Mouse (Mus musculus) midbrain, embryonic 12.5 days (tissue): ENCODE data around the gene 1600012H06Rik. TPM values are rescaled to one million over a fixed set of nuclear protein-coding genes. Genes with fewer than 3 reads are reported as not detected.
"Not testable (repeated sequence)": the region's sequence is repeated elsewhere in the genome, so short reads cannot be mapped to it uniquely, and the experiment has no call there.

Source experiments
- ATAC-seq: fragments of 200-750 bp; cut with Nextera tagmentation; 2 replicates; pipeline ENCODE4 v1.8.0; 2017; ENCODE audit warnings: low read depth, moderate TSS enrichment, moderate library complexity; ENCODE audit not compliant: low FRiP score
- H3K27ac ChIP-seq: fragments of 300-500 bp; sonication (generic); replicated peaks from 2 replicates; pipeline ENCODE4 v1.5.1; 2016; ENCODE audit warnings: mild to moderate bottlenecking
- H3K27me3 ChIP-seq: fragments of 300-500 bp; sonication (generic); 2 replicates; pipeline ENCODE4 v1.6.1; 2016; ENCODE audit warnings: mild to moderate bottlenecking
- H3K36me3 ChIP-seq: fragments of 300-500 bp; sonication (generic); 2 replicates; pipeline ENCODE4 v1.6.1; 2016
- H3K4me1 ChIP-seq: fragments of 300-500 bp; sonication (generic); 2 replicates; pipeline ENCODE4 v1.6.1; 2016
- H3K4me2 ChIP-seq: fragments of 300-500 bp; sonication (generic); replicated peaks from 2 replicates; pipeline ENCODE4 v1.6.1; 2016; ENCODE audit warnings: mild to moderate bottlenecking, moderate library complexity
- H3K4me3 ChIP-seq: fragments of 300-500 bp; sonication (generic); 2 replicates; pipeline ENCODE4 v1.5.1; 2016; ENCODE audit warnings: mild to moderate bottlenecking
- H3K9ac ChIP-seq: fragments of 300-500 bp; sonication (generic); replicated peaks from 2 replicates; pipeline ENCODE4 v1.6.1; 2016; ENCODE audit warnings: mild to moderate bottlenecking, moderate library complexity
- H3K9me3 ChIP-seq: fragments of 300-500 bp; sonication (generic); 2 replicates; pipeline ENCODE4 v1.6.1; 2016; ENCODE audit warnings: mild to moderate bottlenecking
- WGBS: fragments of 180-500 bp; shearing (Covaris S2); methylation state at CpG from one replicate; pipeline ENCODE4 v1.1.7; 2016; 5-methylcytosine and 5-hydroxymethylcytosine counted together
- polyA plus RNA-seq: library from polyadenylated mRNA; unstranded; fragments of >200 nt; fragmentation: Nextera tagmentation; extraction: Ambion mirVana; gene quantifications from 2 replicates; pipeline ENCODE4 v1.2.1, GENCODE M21; 2016

1600012H06Rik gene
- polyA plus RNA-seq, 1 experiment from 2014 or later, result 31.4 TPM

- H3K4me1 ChIP-seq, H3K27me3 ChIP-seq, H3K4me2 ChIP-seq, H3K9ac ChIP-seq, H3K36me3 ChIP-seq, ATAC-seq, H3K9me3 ChIP-seq, H3K4me3 ChIP-seq, H3K27ac ChIP-seq: not testable (repeated sequence)
- 74% methylated on average over 4 of the region's 5 CpGs for WGBS
Measured at GRCm38 (mm10) chr17:14990116-14990702, 47.2 kb downstream of the 1600012H06Rik start.

GRCm38 (mm10) chr17:14992522-14993138 is 49.6 kb downstream of the 1600012H06Rik start:
- H3K9ac ChIP-seq, H3K27me3 ChIP-seq, H3K36me3 ChIP-seq, ATAC-seq, H3K27ac ChIP-seq, H3K4me3 ChIP-seq, H3K4me2 ChIP-seq, H3K4me1 ChIP-seq, H3K9me3 ChIP-seq: not testable (repeated sequence)
- WGBS, result no CpG with 5 or more reads among the region's 98 CpGs

GRCm38 (mm10) chr17:14993139-14993832 is 50.3 kb downstream of the 1600012H06Rik start:
- H3K4me2 ChIP-seq, H3K4me3 ChIP-seq, H3K27ac ChIP-seq, H3K9ac ChIP-seq, H3K4me1 ChIP-seq, H3K9me3 ChIP-seq, H3K27me3 ChIP-seq, H3K36me3 ChIP-seq: not testable (repeated sequence)
- peak; percentile 93 for ATAC-seq
- no CpG with 5 or more reads among the region's 47 CpGs for WGBS

GRCm38 (mm10) chr17:14994140-14994539 is 51.2 kb downstream of the 1600012H06Rik start:
- H3K27ac ChIP-seq, H3K36me3 ChIP-seq, H3K9ac ChIP-seq, ATAC-seq, H3K4me1 ChIP-seq, H3K9me3 ChIP-seq, H3K4me2 ChIP-seq, H3K27me3 ChIP-seq, H3K4me3 ChIP-seq: not testable (repeated sequence)
- no CpG with 5 or more reads among the region's 5 CpGs for WGBS

- no CpG with 5 or more reads among the region's 4 CpGs for WGBS
- not testable (repeated sequence) for H3K9ac ChIP-seq, H3K36me3 ChIP-seq, H3K4me2 ChIP-seq, ATAC-seq, H3K4me3 ChIP-seq, H3K27me3 ChIP-seq, H3K9me3 ChIP-seq, H3K4me1 ChIP-seq, H3K27ac ChIP-seq
Measured at GRCm38 (mm10) chr17:15000047-15000446, 57.1 kb downstream of the 1600012H06Rik start.

GRCm38 (mm10) chr17:15009088-15009487 is 66.1 kb downstream of the 1600012H06Rik start:
- not testable (repeated sequence) for H3K4me2 ChIP-seq, H3K4me1 ChIP-seq, H3K9ac ChIP-seq, H3K36me3 ChIP-seq, H3K9me3 ChIP-seq, H3K27me3 ChIP-seq, ATAC-seq, H3K4me3 ChIP-seq, H3K27ac ChIP-seq
- WGBS, result no CpG with 5 or more reads among the region's 3 CpGs

Other genes starting within 250 kb of the 1600012H06Rik start
- 10.6 and 12.8 TPM in 2 replicates for gene Thbs2, start 248.9 kb upstream of the 1600012H06Rik start, polyA plus RNA-seq
- 4.7 and 7.1 TPM in 2 replicates for gene Wdr27, start within 50 bp of the 1600012H06Rik start, polyA plus RNA-seq
- gene Phf10, start 18.1 kb downstream of the 1600012H06Rik start, polyA plus RNA-seq, result 23.4 and 23.7 TPM in 2 replicates
- gene 9030025P20Rik, start 35.3 kb downstream of the 1600012H06Rik start, polyA plus RNA-seq, result 14.0 and 14.8 TPM in 2 replicates
- gene Gm3417, start 35.6 kb downstream of the 1600012H06Rik start, polyA plus RNA-seq, result 1.0 and 1.2 TPM in 2 replicates
- 12.3 and 14.5 TPM in 2 replicates for gene Gm3435, start 67.0 kb downstream of the 1600012H06Rik start, polyA plus RNA-seq
- gene Ermard, start 98.0 kb downstream of the 1600012H06Rik start, polyA plus RNA-seq, result 111 and 115 TPM in 2 replicates
- gene Tcte3, start 98.3 kb downstream of the 1600012H06Rik start, polyA plus RNA-seq, result not detected in 2 replicates
- 6.4 and 6.5 TPM in 2 replicates for gene Gm3448, start 98.4 kb downstream of the 1600012H06Rik start, polyA plus RNA-seq